Mouse (Mus musculus) brown adipose tissue, adult 24 weeks (tissue): ENCODE data around the gene Slc4a2. TPM values are rescaled to one million over a fixed set of nuclear protein-coding genes. Genes with fewer than 3 reads are reported as not detected.

Experiments used
- H3K27ac ChIP-seq: fragments of 200-500 bp; replicated peaks from 2 replicates; pipeline ENCODE4 v1.5.1; 2012; ENCODE audit warnings: low read depth, mild to moderate bottlenecking, low read length
- H3K4me1 ChIP-seq: fragments of 200-500 bp; 2 replicates; pipeline ENCODE4 v1.6.1; 2012; ENCODE audit warnings: low read length, mixed read lengths; ENCODE audit not compliant: control insufficient read depth, insufficient read depth, insufficient read length
- H3K4me3 ChIP-seq: fragments of 200-500 bp; 2 replicates; pipeline ENCODE4 v1.5.1; 2012; ENCODE audit warnings: low read depth, mild to moderate bottlenecking, low read length, moderate library complexity; ENCODE audit not compliant: insufficient read depth
- polyA plus RNA-seq: library from polyadenylated mRNA; stranded (reverse); fragments of >200 nt; gene quantifications from 2 replicates; pipeline ENCODE4 v1.2.4, GENCODE M21; 2012; ENCODE audit not compliant: missing spikeins, insufficient read depth, insufficient read length

Gene Slc4a2
- polyA plus RNA-seq, 1 experiment, result 8.2 TPM

- H3K4me1 ChIP-seq, result peaks cover 26% of the 10 kb centered on the region
- peak overlapping the region; percentile 86 for H3K4me3 ChIP-seq
- H3K27ac ChIP-seq, result peak overlapping the region; percentile 73
Measured at GRCm38 (mm10) chr5:24453283-24453984, 29.8 kb downstream of the Slc4a2 start.

- Histone ChIP-seq H3K4me1 (peaks cover 26% of the 10 kb centered on the region), H3K27ac (peak overlapping the region; percentile 73), H3K4me3 (peak overlapping the region; percentile 86)
Measured at GRCm38 (mm10) chr5:24453985-24454303, 30.3 kb downstream of the Slc4a2 start.

- H3K27ac ChIP-seq, result peak overlapping the region; percentile 12; the same call in 1 of the 2 replicates
- no peak overlapping the region for H3K4me3 ChIP-seq
- H3K4me1 ChIP-seq, result peaks cover 26% of the 10 kb centered on the region
Measured at GRCm38 (mm10) chr5:24455076-24455475, 31.4 kb downstream of the Slc4a2 start.

- peaks cover 26% of the 10 kb centered on the region for H3K4me1 ChIP-seq
- no peak overlapping the region for H3K4me3 ChIP-seq
- H3K27ac ChIP-seq, result peak overlapping the region; percentile 46
Measured at GRCm38 (mm10) chr5:24455613-24456012, 32.0 kb downstream of the Slc4a2 start.

- H3K27ac ChIP-seq, result no peak overlapping the region
- no peaks in the 10 kb centered on the region; the same call in 1 of the 2 replicates for H3K4me1 ChIP-seq
- no peak overlapping the region for H3K4me3 ChIP-seq
Measured at GRCm38 (mm10) chr5:24466762-24467161, 43.1 kb downstream of the Slc4a2 start.

- no peak overlapping the region for H3K27ac ChIP-seq
- H3K4me3 ChIP-seq, result no peak overlapping the region
- H3K4me1 ChIP-seq, result peaks cover 6% of the 10 kb centered on the region; the same call in 1 of the 2 replicates
Measured at GRCm38 (mm10) chr5:24470600-24470999, 47.0 kb downstream of the Slc4a2 start.

GRCm38 (mm10) chr5:24472884-24473619 is 49.4 kb downstream of the Slc4a2 start:
- H3K27ac ChIP-seq, result no peak overlapping the region
- no peak overlapping the region for H3K4me3 ChIP-seq
- peaks cover 9% of the 10 kb centered on the region; the same call in 1 of the 2 replicates for H3K4me1 ChIP-seq

- Histone ChIP-seq H3K27ac (no peak overlapping the region), H3K4me1 (peaks cover 9% of the 10 kb centered on the region; the same call in 1 of the 2 replicates), H3K4me3 (peak overlapping the region; percentile 58)
Measured at GRCm38 (mm10) chr5:24474025-24474722, 50.5 kb downstream of the Slc4a2 start.

GRCm38 (mm10) chr5:24474723-24475261 is 51.2 kb downstream of the Slc4a2 start:
- Histone ChIP-seq H3K4me1 (peaks cover 9% of the 10 kb centered on the region; the same call in 1 of the 2 replicates), H3K27ac (no peak overlapping the region), H3K4me3 (peak overlapping the region; percentile 58)

- no peak overlapping the region for H3K4me3 ChIP-seq
- peaks cover 9% of the 10 kb centered on the region; the same call in 1 of the 2 replicates for H3K4me1 ChIP-seq
- H3K27ac ChIP-seq, result no peak overlapping the region
Measured at GRCm38 (mm10) chr5:24475476-24476241, 52.0 kb downstream of the Slc4a2 start.

- no peak overlapping the region for H3K4me3 ChIP-seq
- peaks cover 9% of the 10 kb centered on the region; the same call in 1 of the 2 replicates for H3K4me1 ChIP-seq
- no peak overlapping the region for H3K27ac ChIP-seq
Measured at GRCm38 (mm10) chr5:24477909-24478308, 54.3 kb downstream of the Slc4a2 start.

GRCm38 (mm10) chr5:24481647-24482046 is 58.0 kb downstream of the Slc4a2 start:
- Histone ChIP-seq H3K27ac (no peak overlapping the region), H3K4me1 (no peaks in the 10 kb centered on the region), H3K4me3 (no peak overlapping the region)

- Histone ChIP-seq H3K27ac (no peak overlapping the region), H3K4me3 (no peak overlapping the region), H3K4me1 (no peaks in the 10 kb centered on the region)
Measured at GRCm38 (mm10) chr5:24482247-24483079, 58.8 kb downstream of the Slc4a2 start.

GRCm38 (mm10) chr5:24483326-24483725 is 59.7 kb downstream of the Slc4a2 start:
- Histone ChIP-seq H3K27ac (no peak overlapping the region), H3K4me1 (no peaks in the 10 kb centered on the region), H3K4me3 (no peak overlapping the region)
